Mouse (Mus musculus) kidney, postnatal 4 days (tissue): Measurements from ENCODE around the gene Lgals3bp.
A peak's percentile ranks its signal among the peaks of the same experiment; 100 is the strongest.

Experiments used
- DNase-seq, 2 experiments: peaks; one replicate each; pipeline ENCODE4 v3.0.0; 2021; ENCODE audit warnings: mixed read lengths in 2 of 2

Lgals3bp gene

GRCm38 (mm10) chr11:118401760-118402280 lies at the start of gene Lgals3bp:
TSS of gene Lgals3bp (minus strand) at chr11:118402092.
- DNase-seq = peak; percentile 72 to 82

DNA sequence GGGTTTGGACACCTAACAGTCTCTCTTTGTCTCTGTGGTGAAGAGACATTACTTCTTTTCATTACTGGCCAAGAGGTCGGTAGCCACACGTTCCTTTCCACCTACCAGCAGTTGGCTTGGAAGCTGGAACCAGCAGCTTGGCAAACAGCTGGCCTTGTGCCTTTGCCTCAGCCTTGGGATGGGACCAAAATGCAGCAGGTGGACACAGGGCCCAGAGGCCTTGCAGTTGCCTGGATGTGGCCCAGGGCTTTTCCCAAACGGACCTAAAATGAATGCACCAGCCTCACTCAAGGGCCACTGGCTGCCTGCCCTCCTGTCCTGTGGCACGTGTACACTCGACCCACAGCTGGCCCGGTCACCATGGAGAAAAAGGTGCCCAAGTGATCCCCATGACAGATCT lies 49.3 kb upstream of the Lgals3bp start:
- DNase-seq = no peak

DNA sequence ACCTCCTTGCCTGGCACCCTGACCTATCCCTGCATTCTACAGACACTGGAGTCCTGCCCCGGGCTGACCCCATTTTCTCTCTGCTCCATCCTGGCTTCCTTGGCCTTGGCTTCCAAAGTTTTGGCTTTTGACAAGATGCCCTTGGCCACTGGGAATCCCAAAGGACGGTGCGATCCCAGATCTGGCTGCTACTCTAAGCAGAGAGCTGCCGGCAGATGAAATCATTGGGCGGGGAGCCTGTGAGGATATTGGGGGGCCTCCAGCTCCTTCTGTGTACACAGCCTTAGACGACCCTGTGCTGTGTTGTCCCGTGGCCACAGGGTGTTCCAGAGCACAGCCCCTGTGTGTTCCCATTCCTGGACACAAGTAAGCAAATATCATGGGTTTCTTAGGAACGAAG lies 46.5 kb upstream of the Lgals3bp start:
- DNase-seq = no peak

- DNase-seq = no peak
Observed at GRCm38 (mm10) chr11:118447346-118447745, 45.5 kb upstream of the Lgals3bp start.

DNA sequence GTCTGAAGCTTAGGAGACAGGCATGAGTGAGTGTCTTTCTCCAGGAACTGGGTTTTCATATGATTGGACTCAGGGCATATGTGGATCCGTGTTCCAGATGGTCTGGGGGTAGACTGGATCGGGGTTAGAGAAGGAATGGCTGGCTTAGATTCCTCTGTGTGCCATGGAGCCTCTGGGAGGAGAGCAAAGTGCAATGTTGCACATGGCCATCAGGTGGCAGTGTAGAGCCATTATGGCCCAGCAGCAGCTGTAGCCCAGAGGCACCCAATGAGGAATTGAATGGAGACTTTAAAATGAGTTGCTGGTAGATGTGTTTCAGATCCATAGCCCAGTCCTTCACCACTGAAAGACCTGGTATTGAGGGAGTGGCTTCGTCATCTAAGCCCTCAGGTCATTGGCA lies 44.0 kb upstream of the Lgals3bp start:
- DNase-seq = peak; percentile 79

- peak; percentile 91 to 92 for DNase-seq
Observed at GRCm38 (mm10) chr11:118443201-118443970, 41.5 kb upstream of the Lgals3bp start.

DNA sequence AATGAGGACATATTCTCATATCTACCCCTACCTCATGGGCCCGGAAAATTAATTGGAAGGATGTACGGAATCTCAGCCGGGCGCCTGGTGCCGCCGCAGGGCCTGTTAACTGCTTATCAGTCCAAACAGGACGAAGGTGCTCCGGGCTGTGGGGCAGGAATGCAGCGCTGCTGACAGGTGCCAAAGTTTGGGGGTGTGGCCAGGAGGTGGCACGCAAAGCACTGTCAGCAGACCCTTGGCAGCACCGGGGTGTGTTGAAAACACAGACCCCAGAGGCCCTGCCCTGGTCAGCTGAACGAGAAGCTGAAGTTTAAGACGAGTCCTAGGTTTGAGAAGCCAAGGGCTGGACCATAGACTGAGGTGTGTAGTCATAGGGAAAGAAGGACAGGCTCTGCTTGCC lies 40.8 kb upstream of the Lgals3bp start:
- no peak for DNase-seq

GRCm38 (mm10) chr11:118438665-118439414 lies 36.9 kb upstream of the Lgals3bp start:
- DNase-seq = no peak

GRCm38 (mm10) chr11:118436471-118436935 lies 34.6 kb upstream of the Lgals3bp start:
- peak in 1 of 2 experiments; percentile 48 for DNase-seq

DNA sequence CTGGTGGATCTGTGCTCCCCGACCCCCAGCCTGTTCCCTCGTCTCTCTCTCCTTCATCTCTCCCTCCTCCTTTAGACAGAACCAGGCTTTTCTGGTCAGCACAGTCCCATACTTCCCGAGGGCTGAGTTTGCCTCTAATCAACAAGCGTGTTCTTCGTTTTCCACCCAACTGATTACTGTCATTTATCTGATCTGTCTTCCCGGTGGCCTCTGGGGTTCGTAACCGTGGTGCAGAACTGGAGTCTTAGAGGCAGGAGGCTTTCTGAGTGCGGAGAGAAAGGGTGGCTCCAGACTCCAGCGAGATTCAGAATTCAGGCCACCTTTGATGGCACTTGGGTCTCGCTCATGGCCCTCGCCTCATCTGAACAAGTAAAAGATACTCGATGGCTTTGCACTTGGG lies 32.2 kb upstream of the Lgals3bp start:
- no peak for DNase-seq

DNA sequence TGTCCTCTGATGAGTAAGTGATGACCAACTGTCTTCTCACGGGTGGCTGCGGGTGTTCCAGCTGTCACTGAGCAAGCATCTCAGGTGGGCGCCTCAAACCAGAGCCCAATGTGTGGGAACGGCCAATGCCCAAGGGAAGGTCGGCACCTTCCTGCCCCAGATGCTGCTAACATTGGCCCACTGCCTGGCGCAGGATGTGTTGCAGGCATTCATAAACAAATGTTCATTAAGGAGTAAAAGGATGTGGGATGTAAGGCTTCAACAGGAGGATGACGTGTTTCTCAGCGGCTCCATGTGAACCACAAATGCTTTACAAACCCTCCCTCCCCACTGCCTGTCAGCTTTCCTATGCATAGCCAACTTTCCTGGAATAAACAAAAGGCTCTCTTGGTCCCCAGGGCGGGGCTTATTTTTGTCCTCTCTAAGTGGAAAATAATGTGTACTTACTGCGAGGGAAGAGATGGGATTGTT lies 31.5 kb upstream of the Lgals3bp start:
- DNase-seq = peak in 1 of 2 experiments; percentile 56

DNA sequence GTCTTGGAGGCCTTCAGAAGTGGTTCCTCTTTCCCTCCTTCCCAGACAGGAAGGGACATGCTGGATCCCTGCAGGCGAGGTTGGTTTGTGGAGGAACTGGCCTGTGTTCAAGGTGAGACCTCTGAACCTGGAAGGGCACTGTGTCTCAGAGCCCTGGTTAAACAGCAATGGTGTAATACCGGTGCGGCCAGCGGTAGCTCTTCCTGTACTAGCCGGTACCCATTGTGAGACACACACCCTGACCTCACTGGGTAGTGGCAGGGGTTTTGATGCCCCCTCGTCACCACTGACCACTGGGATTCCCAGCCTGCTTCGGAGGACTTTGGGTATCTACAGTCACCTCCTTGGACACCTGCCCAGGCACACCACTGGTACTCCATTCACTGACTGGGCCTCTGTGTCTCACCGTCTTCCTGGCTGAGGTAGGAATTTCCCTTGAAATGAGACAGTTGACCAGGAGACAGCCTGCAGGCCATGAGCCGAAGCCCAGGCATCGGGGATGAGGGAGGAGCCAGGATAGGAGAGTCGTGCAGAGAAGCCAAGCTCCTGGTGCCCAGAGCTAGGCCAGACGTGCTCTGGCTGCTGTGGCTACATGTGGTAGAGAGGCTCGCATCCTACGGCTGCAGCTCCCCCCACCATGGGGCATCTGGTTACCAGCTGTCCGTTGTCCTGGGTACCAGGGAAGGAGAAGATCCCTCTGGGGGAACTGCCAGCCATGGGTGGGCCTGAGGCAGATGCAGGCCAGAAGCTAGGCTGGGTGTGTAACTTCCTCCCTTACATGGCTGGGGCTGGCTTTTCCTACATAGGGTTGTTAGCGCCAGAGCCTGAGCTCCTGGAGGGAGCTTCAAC lies 29.4 kb upstream of the Lgals3bp start:
- no peak for DNase-seq

DNA sequence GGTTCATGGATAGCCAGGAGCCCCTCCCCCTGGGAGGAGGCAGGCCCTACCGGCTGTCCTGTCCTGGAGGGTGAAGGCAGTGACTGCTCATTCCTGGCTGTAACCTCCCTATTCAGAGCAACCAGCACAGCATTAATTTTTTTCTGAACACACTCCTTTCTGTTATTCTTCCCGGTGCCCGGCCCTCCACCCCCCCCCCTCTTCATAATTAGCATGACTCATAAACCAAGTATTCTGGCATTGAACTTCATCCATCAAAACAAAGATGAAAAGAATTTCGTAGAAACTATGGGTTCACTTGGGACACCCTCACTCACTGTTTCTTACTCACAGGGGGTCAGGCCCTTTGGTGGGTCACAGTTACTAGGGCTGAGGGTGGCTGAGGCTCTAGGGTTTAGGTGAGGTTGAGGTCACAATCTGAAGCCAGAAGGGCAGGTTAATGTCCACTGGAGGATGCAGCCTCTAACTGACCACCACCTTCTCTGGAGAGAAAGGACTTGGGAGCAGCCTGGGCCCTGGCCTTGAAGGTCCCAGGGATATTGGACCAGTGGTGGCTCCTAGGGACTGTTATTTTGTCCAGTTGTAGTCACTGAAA lies 28.5 kb upstream of the Lgals3bp start:
- DNase-seq = no peak

- DNase-seq = peak in 1 of 2 experiments; percentile 53
Observed at GRCm38 (mm10) chr11:118428944-118429709, 27.2 kb upstream of the Lgals3bp start.

DNA sequence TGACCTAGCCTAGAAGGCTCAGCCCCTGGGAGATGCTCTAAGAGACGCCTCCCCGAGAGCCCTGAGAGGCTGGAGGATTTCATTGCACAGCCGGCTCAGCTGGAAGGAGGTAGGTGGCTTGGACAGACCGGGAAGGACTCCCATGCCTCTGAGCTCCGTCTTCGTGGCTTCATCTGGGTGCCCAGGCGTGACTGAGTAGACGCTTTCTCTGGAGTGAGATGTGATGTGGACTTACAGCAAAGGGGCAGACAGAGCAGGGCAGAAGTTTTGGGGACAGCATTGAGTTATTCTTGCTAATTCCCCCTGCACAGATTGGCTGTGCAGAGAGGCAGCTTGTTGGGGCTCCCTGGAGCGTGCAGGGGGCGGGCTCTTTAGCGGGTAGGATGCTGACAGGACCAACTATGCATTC lies 26.6 kb upstream of the Lgals3bp start:
- DNase-seq = peak; percentile 54 to 67

DNA sequence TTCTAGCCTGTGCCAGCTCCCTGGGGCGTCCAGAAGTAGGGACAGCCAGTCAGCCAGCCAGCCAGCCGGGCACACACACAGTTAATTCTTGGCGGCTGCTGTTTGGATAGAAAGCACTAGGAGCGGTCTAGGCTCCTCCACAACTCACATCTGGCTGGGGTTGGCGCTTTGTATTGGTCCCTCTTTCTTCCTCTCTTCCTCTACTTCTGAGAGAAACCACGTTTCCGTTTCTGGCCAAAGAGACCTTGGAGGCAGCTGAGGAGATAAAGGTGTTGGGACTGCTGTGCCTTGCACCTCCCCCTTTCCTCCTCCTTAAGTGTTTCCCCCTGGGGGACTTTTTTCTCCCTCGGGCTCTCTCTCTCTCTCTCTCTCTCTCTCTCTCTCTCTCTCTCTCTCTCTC lies 26.1 kb upstream of the Lgals3bp start, which contains the start of gene C1qtnf1:
Gene C1qtnf1, plus strand, starts transcription at position 218 of the 400 bp plus-strand sequence.
- DNase-seq = peak; percentile 50 to 65

- no peak for DNase-seq
Observed at GRCm38 (mm10) chr11:118427266-118427779, 25.4 kb upstream of the Lgals3bp start.

DNA sequence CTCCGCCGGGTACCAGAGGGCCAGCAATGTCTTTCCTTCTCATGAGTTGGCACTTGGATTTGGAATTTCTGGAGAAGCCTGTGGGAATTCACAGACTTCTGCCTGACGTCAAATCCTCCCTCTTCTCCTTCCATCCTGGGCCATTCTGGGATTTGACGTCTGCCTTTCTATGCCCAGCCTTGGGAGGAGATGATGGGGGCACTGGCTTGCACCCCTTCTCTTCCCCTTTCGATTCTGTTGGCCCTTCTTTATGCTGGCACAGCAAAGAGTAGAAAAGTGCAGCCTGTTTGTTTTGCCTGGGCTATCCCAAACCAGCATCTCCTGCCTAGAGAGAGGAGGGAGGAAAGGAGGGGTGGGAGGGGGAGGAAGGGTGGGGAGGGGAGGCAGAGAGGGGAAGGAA lies 24.9 kb upstream of the Lgals3bp start:
- DNase-seq = no peak

- DNase-seq = peak in 1 of 2 experiments; percentile 62
Observed at GRCm38 (mm10) chr11:118424621-118425335, 22.9 kb upstream of the Lgals3bp start.

DNA sequence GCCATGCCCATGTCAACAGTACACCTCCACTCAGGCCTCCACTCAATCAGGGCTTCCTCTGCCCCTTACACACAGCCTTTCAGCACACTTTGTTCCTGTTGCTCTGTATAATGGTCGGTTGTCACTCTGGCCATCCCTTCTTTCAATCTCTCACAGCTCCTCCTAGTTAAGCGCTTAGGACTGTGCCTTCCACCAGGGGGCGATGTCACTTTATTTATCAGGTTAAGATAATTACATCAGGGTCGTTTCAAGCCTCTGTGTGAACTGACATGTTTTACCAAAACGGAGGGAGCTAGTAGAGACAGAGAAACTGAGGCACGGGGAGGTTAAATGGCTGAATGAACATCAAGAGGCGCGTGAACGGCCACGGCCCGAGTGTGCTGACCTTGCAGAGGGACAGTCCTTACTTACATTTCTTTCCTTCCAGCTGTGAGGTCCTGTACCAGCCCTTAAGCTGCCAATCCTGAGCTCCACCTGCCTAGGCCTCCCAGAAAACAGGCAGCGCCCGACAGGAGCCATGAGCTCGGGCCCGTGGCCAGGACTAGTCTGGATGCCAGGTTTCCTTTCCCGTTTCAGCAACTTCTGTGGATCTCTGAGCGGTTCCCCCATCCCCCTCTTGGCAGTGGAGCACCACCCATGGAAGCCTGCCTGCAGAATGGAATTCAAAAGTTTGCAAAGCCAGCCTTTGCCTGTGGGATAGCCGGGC lies 21.5 kb upstream of the Lgals3bp start:
- DNase-seq = peak; percentile 90
